Mouse (Mus musculus): ENCODE results near the gene Iqcf4.
"Not testable (repeated sequence)": the region's sequence is repeated elsewhere in the genome, so short reads cannot be mapped to it uniquely, and the experiment has no call there.

The Iqcf4 gene

GRCm38 (mm10) chr9:106570896-106571295 is at the start of gene Iqcf4:
Gene Iqcf4, minus strand, starts transcription at chr9:106570996.
- no peak for DNase-seq (ENCODE audit: low spot score)

- no peak for DNase-seq (ENCODE audit: low spot score)
These were observed 46.7 kb upstream of the Iqcf4 start for GRCm38 (mm10) chr9:106617496-106617895.

- no peak for DNase-seq (ENCODE audit: low spot score)
These were observed 45.5 kb upstream of the Iqcf4 start for GRCm38 (mm10) chr9:106616306-106616705.

- no peak for DNase-seq (ENCODE audit: low spot score)
These were observed 43.8 kb upstream of the Iqcf4 start for GRCm38 (mm10) chr9:106614616-106615015.

- DNase-seq (ENCODE audit: low spot score), result no peak
These were observed 43.2 kb upstream of the Iqcf4 start for GRCm38 (mm10) chr9:106613951-106614350.

- no peak for DNase-seq (ENCODE audit: low spot score)
These were observed 39.9 kb upstream of the Iqcf4 start for GRCm38 (mm10) chr9:106610727-106611126.

GRCm38 (mm10) chr9:106600546-106600945 is 29.8 kb upstream of the Iqcf4 start:
- peak; percentile 68 for DNase-seq (ENCODE audit: low spot score)

GRCm38 (mm10) chr9:106598466-106598865 is 27.7 kb upstream of the Iqcf4 start:
- DNase-seq (ENCODE audit: low spot score), result no peak

GRCm38 (mm10) chr9:106595836-106596235 is 25.0 kb upstream of the Iqcf4 start:
- DNase-seq (ENCODE audit: low spot score), result peak; percentile 7

- DNase-seq (ENCODE audit: low spot score), result not testable (repeated sequence)
These were observed 24.6 kb upstream of the Iqcf4 start for GRCm38 (mm10) chr9:106595402-106595801.

- DNase-seq (ENCODE audit: low spot score), result no peak
These were observed 21.4 kb upstream of the Iqcf4 start for GRCm38 (mm10) chr9:106592158-106592557.

- DNase-seq (ENCODE audit: low spot score), result no peak
These were observed 11.8 kb upstream of the Iqcf4 start for GRCm38 (mm10) chr9:106582552-106582951.

GRCm38 (mm10) chr9:106580016-106580415 is 9.2 kb upstream of the Iqcf4 start:
- DNase-seq (ENCODE audit: low spot score), result no peak

GRCm38 (mm10) chr9:106576112-106576511 is 5.3 kb upstream of the Iqcf4 start:
- DNase-seq (ENCODE audit: low spot score), result no peak

- no peak for DNase-seq (ENCODE audit: low spot score)
These were observed 2.6 kb upstream of the Iqcf4 start for GRCm38 (mm10) chr9:106573366-106573765.

- DNase-seq (ENCODE audit: low spot score), result no peak
These were observed 1.4 kb upstream of the Iqcf4 start for GRCm38 (mm10) chr9:106572186-106572585.

- no peak for DNase-seq (ENCODE audit: low spot score)
These were observed 4.4 kb downstream of the Iqcf4 start for GRCm38 (mm10) chr9:106566437-106566836.

GRCm38 (mm10) chr9:106564025-106564424 is 6.8 kb downstream of the Iqcf4 start:
- no peak for DNase-seq (ENCODE audit: low spot score)

- no peak for DNase-seq (ENCODE audit: low spot score)
These were observed 8.5 kb downstream of the Iqcf4 start for GRCm38 (mm10) chr9:106562291-106562690.

- DNase-seq (ENCODE audit: low spot score), result no peak
These were observed 9.3 kb downstream of the Iqcf4 start, which contains the start of gene Iqcf3 for GRCm38 (mm10) chr9:106561531-106561930. Gene Iqcf3, minus strand, starts transcription at chr9:106561631.

GRCm38 (mm10) chr9:106534975-106535374 is 35.8 kb downstream of the Iqcf4 start:
- DNase-seq (ENCODE audit: low spot score), result no peak

- no peak for DNase-seq (ENCODE audit: low spot score)
These were observed 36.5 kb downstream of the Iqcf4 start for GRCm38 (mm10) chr9:106534296-106534695.

- peak; percentile 72 for DNase-seq (ENCODE audit: low spot score)
These were observed 39.0 kb downstream of the Iqcf4 start for GRCm38 (mm10) chr9:106531833-106532232.

GRCm38 (mm10) chr9:106519909-106520308 is 50.9 kb downstream of the Iqcf4 start:
- DNase-seq (ENCODE audit: low spot score), result no peak

- DNase-seq (ENCODE audit: low spot score), result no peak
These were observed 51.4 kb downstream of the Iqcf4 start for GRCm38 (mm10) chr9:106519433-106519832.

Data from retina, embryonic 14.5 days (tissue).